Mouse (Mus musculus) testis, adult 2 months (tissue): ENCODE results near the gene Gstt1.

ENCODE experiments used
- CTCF ChIP-seq: fragments of 200-500 bp; IDR thresholded peaks from 2 replicates; pipeline ENCODE4 v1.5.1; 2012; ENCODE audit warnings: low read depth, mild to moderate bottlenecking, inconsistent platforms, low read length, moderate library complexity; ENCODE audit not compliant: control insufficient read depth, insufficient read depth, insufficient replicate concordance
- POLR2A ChIP-seq: fragments of 200-500 bp; IDR thresholded peaks from 2 replicates; pipeline ENCODE4 v1.6.1; 2012; ENCODE audit warnings: low read depth, mild to moderate bottlenecking, inconsistent platforms, low read length, moderate library complexity; ENCODE audit not compliant: control insufficient read depth

- TF ChIP-seq POLR2A (peak; percentile 5; the same call in 1 of the 2 replicates), CTCF (no peak)
Observed at GRCm38 (mm10) chr10:75835761-75836531, 37.6 kb upstream of the Gstt1 start.
